Mouse (Mus musculus) kidney, adult 9 months (tissue): ENCODE results near the gene Olfr1054.
"Not testable (repeated sequence)": the region's sequence is repeated elsewhere in the genome, so short reads cannot be mapped to it uniquely, and the experiment has no call there.

Experiments
- DNase-seq: peaks from one replicate; pipeline ENCODE4 v3.0.0; 2022

Olfr1054 gene

GRCm38 (mm10) chr2:86335333-86335732 is at the start of gene Olfr1054:
Gene Olfr1054, minus strand, starts transcription at chr2:86335433.
- DNase-seq = no peak

DNA sequence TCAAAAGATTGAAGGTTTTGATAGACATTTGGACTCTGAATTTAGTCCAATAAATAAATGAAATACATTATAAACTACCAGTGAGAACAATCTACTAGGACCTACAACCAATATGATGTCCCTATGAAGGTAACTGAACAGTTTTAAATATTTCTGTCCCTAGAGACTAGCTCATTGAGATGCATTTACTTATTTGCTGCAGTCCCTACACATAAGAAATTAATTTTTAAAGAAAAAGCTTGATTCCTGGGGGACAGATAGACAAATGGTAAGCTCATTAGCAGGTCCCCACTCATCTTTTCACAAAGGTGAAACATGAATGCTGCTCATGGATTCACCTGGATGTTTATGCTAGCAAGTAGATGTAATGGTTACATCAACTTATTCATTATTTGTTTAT is 43.1 kb upstream of the Olfr1054 start, which contains the start of gene Olfr1057:
Olfr1057 (minus strand) TSS at position 101 of the 400 bp plus-strand sequence.
- DNase-seq = no peak

DNA sequence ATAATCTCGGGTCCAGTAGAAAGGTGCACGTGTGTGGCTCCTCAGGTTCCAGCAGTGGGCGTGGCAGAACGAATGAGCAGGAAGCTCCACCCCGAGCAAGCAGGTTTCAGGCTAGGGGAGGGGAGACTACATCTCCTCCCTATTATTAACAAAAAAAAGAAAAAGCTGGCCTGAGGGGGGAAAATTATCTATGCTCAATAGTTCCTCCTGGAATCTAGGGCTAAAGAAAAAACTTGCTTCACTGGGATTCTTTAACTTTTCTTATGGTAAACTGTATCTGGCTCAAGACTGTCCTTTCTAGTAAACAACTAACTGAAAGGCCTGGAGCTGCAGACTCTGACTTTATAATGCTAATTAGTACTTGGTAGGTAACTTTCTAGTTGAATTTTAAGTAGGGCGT is 31.1 kb upstream of the Olfr1054 start:
- not testable (repeated sequence) for DNase-seq

- no peak for DNase-seq
These were observed 27.1 kb upstream of the Olfr1054 start, which contains the start of gene Olfr1056 for GRCm38 (mm10) chr2:86362369-86362768. Gene Olfr1056, minus strand, starts transcription at chr2:86362469.

DNA sequence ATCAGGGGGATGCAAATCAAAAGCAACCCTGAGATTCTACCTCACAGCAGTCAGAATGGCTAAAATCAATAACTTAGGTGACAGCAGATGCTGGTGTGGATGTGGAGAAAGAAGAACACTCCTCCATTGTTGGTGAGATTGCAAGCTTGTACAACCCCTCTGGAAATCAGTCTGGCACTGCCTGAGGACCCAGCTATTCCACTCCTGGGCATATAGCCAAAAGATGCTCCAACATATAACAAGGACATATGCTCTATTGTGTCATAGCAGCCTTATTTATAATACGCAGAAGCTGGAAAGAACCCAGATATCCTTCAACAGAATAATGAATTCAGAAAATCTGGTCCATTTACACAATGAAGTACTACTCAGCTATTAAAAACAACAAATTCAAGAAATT is 16.5 kb upstream of the Olfr1054 start:
- not testable (repeated sequence) for DNase-seq

- no peak for DNase-seq
These were observed 15.0 kb upstream of the Olfr1054 start, which contains the start of gene Olfr1055 for GRCm38 (mm10) chr2:86350184-86350583. Gene Olfr1055, minus strand, starts transcription at chr2:86350284.

- DNase-seq = no peak
These were observed 20.0 kb downstream of the Olfr1054 start, which contains the start of gene Olfr1053 for GRCm38 (mm10) chr2:86315184-86315583. Gene Olfr1053, minus strand, starts transcription at chr2:86315284.

GRCm38 (mm10) chr2:86292155-86292554 is 43.1 kb downstream of the Olfr1054 start, which contains the start of gene Olfr1052:
Gene Olfr1052, plus strand, starts transcription at chr2:86292455.
- no peak for DNase-seq
